Mouse (Mus musculus) spleen, embryonic (tissue): ENCODE results near the gene Gm20388.

Source experiments
- CTCF ChIA-PET: fragments of 350-600 bp; sonication (Branson Sonifier 250); formaldehyde crosslinking; loops from one replicate; lab custom pipeline; 2022; lab: Charles Lee

Gm20388 gene

GRCm38 (mm10) chr8:121966110-121966509, 2055.5 kb downstream of the Gm20388 start:
- CTCF ChIA-PET, result interaction anchor here (0.6 kb wide), 1 partner anchor 23 kb away, joined by 3 read pairs; no protein-coding TSS in a partner anchor

GRCm38 (mm10) chr8:121966714-121967448, 2056.2 kb downstream of the Gm20388 start:
- CTCF ChIA-PET, result no interaction called here

- CTCF ChIA-PET, result no interaction called here
These were observed 2057.3 kb downstream of the Gm20388 start for GRCm38 (mm10) chr8:121967977-121968376.

GRCm38 (mm10) chr8:121968542-121968941, 2057.9 kb downstream of the Gm20388 start:
- CTCF ChIA-PET, result no interaction called here

- CTCF ChIA-PET, result no interaction called here
These were observed 2059.6 kb downstream of the Gm20388 start for GRCm38 (mm10) chr8:121970225-121970624.

- CTCF ChIA-PET, result interaction anchor here (0.7 kb wide), 1 partner anchor 17 kb away, joined by 15 read pairs; no protein-coding TSS in a partner anchor
These were observed 2060.9 kb downstream of the Gm20388 start for GRCm38 (mm10) chr8:121971488-121972058.

GRCm38 (mm10) chr8:121973906-121974305, 2063.3 kb downstream of the Gm20388 start:
- CTCF ChIA-PET, result no interaction called here

- CTCF ChIA-PET, result interaction anchor here (1.7 kb wide), 1 partner anchor 15 kb away, joined by 4 read pairs; no protein-coding TSS in a partner anchor
These were observed 2067.4 kb downstream of the Gm20388 start for GRCm38 (mm10) chr8:121977819-121978590.

- CTCF ChIA-PET, result interaction anchor here (0.8 to 1.7 kb wide), 2 partner anchors 14 to 16 kb away, joined by 3 to 4 read pairs; no protein-coding TSS in a partner anchor
These were observed 2068.0 kb downstream of the Gm20388 start for GRCm38 (mm10) chr8:121978670-121979069.

- CTCF ChIA-PET, result no interaction called here
These were observed 2070.3 kb downstream of the Gm20388 start for GRCm38 (mm10) chr8:121980792-121981519.

- CTCF ChIA-PET, result no interaction called here
These were observed 2070.9 kb downstream of the Gm20388 start for GRCm38 (mm10) chr8:121981520-121981895.

GRCm38 (mm10) chr8:121985673-121986072, 2075.0 kb downstream of the Gm20388 start:
- CTCF ChIA-PET, result no interaction called here

- CTCF ChIA-PET, result interaction anchor here (0.6 kb wide), 1 partner anchor 16 kb away, joined by 15 read pairs; no protein-coding TSS in a partner anchor
These were observed 2077.3 kb downstream of the Gm20388 start for GRCm38 (mm10) chr8:121987892-121988291.

GRCm38 (mm10) chr8:121990506-121991255, 2080.0 kb downstream of the Gm20388 start:
- CTCF ChIA-PET, result interaction anchor here (0.6 kb wide), 1 partner anchor 22 kb away, joined by 3 read pairs; no protein-coding TSS in a partner anchor

- CTCF ChIA-PET, result no interaction called here
These were observed 2081.0 kb downstream of the Gm20388 start for GRCm38 (mm10) chr8:121991611-121992010.

GRCm38 (mm10) chr8:121992911-121993310, 2082.3 kb downstream of the Gm20388 start:
- CTCF ChIA-PET, result no interaction called here

GRCm38 (mm10) chr8:121995112-121995511, 2084.5 kb downstream of the Gm20388 start:
- CTCF ChIA-PET, result no interaction called here

- CTCF ChIA-PET, result no interaction called here
These were observed 2085.3 kb downstream of the Gm20388 start for GRCm38 (mm10) chr8:121995895-121996294.

GRCm38 (mm10) chr8:121998631-121999030, 2088.0 kb downstream of the Gm20388 start:
- CTCF ChIA-PET, result no interaction called here

GRCm38 (mm10) chr8:121999211-121999610, 2088.6 kb downstream of the Gm20388 start:
- CTCF ChIA-PET, result no interaction called here
